Mouse (Mus musculus): ENCODE data around the gene Arhgap31.

The Arhgap31 gene

DNA sequence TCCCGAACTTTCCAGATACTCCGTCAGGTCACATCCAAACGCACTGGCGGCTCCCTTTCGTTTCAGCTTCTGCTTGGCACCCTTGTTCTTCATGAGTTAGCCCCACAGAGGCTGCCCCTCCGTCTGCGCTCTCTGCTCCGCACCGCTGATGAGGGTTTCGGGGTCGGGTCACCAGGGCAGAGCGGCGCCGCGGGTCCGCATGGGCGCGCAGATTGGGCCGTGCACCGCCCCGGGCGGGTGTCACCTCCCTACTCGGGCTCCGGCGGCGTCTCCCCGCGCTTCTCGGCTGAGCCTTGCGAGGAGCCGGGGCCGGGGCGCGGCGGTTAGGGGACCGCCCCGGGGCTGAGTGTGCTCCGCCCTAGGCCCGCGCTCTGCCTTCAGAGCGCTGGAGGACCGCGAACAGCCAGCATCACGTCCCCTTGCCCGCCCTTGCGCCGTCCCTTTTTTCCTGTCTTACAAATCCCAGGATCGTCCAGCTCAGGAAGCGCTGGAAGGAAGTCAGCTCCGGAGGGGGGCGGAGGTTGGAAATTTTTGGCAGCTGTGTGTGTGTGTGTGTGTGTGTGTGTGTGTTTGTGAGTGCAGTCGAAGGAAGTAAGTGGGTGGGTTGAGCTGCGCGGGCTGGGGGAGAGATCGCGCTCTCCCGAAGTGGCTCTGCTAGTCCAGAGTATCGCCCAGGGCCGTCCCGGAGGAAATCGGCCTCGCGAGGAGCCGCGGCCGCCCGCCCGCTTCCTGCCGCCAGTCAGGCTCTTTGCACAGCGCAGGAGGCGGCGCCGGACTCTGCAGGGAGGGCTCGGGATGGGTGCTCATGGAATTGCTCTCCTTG lies at the start of gene Arhgap31:
Gene Arhgap31, minus strand, starts transcription at position 694 of the 823 bp plus-strand sequence.
- peak; percentile 5 for DNase-seq (ENCODE audit: low spot score)

DNA sequence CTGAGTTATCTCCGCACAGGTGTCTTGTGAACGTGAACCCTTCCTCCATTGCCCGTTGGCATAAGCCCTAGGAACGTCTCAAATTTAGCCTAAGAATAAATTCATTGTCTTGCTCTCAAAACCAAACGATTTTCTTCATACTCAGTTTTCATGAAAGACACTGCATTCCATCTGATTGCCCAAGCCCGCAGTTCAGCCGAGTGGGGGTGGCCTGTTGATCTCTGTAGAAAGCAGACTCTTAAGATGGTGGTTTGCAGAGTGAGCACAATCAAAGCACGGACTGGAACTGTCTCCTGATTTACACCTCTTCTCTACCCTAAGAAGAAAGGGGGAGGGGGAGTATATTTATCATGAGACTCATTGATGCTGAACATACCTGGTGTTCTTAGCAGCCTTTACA lies 49.3 kb upstream of the Arhgap31 start:
- DNase-seq (ENCODE audit: low spot score) = no peak

DNA sequence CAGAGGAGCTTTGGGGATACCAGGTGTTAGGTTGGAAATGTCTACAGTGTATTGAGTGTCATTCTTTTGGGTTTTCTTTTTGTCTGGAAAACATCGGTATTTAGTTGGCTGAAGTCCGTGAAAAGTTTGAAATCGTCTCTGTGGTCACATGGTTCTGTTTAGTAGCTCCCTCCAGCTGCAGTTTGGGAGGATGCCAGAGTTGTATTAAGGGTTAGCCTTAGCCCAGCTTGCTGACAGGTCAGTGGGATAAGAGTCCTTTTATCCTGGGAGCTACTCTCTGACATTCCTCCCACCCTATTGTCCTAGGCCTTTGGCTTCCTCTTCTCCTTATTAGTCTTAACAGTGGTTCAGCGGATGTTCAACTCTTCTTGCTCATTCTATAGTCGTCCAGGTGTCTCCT lies 48.9 kb upstream of the Arhgap31 start:
- DNase-seq (ENCODE audit: low spot score) = no peak

DNA sequence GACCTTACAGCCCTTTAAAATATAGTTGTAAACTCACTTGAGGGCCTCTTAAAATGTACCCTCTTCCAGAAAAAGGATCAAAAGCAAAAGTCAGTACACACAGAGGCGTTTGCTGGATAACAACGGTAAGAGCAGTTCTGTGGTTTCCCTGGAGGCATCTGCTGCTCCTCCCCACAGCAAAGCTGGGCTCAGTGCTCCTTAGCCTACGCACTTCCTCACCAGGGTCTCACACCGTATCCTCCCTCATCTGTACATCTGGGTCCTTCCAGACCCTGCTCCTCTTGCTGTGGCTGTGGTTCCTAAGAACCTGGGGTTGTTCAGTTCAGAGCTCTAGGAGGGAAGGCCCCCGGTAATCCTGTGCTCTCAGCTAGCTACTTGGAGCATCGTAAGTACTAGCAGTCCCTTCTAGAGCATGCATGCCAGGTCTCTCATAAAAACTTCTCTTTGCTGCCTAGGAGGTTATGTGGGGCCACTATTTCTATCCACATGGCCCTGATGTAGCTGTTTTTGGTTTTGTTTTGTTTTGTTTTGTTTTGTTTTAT lies 47.8 kb upstream of the Arhgap31 start:
- no peak for DNase-seq (ENCODE audit: low spot score)

DNA sequence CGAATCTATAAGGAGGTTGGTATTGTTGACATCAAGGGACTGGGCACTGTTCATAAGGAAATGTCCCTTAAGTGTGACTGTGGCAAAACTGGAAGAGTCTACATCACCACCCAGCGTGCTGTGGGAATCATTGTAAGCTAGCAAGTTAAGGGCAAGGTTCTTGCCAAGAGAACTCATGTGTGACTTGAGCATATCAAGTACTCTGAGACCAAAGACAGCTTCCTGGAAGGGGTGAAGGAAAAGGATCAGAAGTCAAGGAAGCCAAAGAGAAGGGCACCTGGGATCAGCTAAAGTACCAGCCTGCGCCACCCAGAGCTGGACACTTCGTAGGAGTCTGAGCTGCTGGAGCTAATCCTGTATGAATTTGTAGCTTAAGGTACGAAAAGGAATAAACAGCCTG lies 47.2 kb upstream of the Arhgap31 start:
- no peak for DNase-seq (ENCODE audit: low spot score)

DNA sequence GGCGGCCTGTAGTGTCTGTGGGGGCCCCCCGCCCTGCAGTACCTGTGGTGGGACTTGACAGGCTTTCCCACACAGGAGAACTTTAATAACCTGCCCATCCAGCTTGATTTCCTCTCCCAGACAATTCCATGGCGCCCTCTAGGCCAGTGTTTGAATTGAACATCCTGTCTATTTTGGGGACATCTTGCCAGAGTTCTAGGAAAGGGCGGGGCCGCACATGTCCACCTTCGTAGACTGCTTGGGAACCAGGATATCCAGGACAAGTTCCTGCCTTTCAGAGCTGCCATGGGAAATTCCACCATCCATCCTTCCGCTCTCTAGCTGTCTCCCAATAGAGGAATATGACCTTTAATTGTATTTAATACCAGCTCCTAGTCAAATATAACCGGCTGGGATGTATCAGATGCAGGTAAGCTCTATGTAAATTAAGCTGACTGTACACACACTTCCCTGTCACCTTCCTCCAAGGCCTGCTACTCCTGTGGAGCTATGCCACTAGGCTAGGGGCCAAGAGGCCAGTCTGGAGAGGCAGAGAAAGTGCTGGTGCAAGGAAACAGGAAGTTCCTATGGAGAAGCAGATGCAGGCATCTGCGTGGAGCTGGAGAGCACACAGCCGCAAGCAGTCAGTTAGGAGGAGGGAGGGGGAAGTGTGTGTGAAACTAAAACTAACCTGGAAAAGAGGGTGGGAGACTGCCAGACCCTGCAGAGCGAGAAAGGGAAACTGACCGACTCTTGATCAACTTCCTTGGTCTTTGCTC lies 45.2 kb upstream of the Arhgap31 start:
- no peak for DNase-seq (ENCODE audit: low spot score)

DNA sequence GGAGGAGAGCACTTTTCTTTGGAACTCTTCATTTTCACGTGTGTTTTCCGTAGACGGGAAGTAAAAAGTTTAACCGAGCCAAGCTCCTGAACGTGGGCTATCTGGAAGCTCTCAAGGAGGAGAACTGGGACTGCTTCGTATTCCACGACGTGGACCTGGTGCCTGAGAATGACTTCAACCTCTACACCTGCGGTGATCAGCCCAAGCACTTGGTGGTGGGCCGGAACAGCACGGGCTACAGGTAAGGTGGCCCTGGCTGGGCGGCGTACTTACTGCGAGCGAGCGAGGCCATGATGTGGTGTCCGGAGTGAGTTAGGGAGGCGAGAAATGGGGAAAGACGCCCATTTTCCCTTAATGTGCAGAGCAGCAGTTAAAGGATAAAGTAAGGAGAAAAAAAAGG lies 44.6 kb upstream of the Arhgap31 start:
- no peak for DNase-seq (ENCODE audit: low spot score)

DNA sequence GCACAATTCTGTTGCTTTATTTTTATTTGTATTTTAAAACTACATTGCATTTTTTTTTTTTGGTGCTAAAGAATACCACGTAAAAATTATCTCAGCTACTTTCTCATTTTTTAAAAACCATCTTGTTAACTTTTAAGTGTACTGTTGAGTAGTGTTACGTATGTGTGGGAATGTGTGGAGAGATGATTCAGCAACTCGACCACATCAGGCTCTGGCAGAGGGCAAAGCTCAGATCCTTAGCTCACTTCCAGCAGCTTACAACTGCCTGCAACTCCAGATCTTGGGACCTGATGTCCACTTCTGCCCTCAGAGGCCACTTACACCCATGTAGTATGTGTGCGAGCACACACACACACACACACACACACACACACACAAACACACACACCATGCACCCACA lies 43.5 kb upstream of the Arhgap31 start:
- no peak for DNase-seq (ENCODE audit: low spot score)

DNA sequence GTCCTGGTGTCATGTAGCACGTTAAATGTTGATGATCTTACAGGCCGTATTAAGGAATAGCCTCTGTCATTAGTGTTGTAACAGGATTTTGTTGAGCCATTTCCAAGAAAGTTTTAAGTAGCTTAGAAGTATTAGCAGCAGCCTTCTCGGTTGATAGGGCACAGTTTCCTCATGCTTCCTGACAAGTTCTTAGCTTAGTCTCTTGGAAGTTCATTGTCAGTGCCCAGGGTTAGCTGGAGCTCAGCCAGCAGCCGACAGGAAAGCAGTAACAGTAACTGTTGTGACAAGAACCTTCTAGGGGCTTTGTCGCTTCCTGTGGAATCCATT lies 43.1 kb upstream of the Arhgap31 start:
- no peak for DNase-seq (ENCODE audit: low spot score)

DNA sequence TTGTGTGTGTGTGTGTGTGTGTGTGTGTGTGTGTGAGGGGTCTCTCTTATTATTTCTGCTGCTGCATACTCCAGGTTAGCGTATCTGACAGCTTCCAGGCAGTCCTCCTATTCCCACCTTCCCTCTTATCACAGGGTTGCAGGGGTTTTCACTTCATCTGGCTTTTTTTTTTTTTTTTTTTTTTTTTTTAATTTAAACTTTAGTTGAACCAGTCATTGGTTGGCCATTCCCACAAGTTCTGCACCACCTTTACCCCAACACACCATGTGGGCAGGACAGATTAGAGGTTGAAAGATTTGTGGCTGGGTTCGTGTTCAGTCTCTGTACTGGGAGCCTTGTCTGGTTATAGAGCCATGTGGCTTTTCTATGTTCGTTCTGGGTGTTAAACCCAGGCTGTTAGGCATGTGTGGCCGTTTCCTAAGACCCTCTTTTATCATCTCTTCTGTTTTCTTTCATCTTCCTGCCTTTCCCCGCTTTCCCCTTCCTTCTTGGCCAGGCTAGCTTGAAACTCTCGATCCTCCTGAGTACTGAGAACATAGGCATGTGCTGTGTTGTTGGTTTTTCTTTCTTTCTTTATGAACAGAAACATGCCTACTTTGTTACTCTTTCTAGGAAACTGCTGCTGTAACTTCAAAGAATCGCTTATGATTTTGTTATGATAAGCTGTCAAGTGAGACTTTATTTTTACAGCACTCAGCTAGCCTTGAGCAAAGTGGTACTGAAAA lies 42.5 kb upstream of the Arhgap31 start:
- no peak for DNase-seq (ENCODE audit: low spot score)

DNA sequence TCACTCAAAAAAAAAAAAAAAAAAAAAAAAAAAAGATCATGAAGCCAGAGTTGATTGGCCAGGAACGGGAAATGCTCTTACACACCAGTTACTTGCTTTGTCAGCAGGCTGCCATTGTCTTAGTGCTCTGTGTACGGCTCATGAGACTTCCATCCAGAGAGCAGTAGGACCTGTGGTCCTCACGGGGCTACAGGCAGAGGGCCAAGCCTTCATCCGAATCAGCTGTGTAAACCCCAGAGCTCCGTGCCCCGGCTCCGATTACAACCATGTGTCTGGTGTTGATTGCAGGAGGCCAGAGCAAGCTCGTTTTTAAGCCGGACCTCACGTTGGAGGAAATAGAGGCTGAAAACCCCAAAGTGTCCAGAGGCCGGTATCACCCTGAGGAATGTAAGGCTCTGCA lies 40.6 kb upstream of the Arhgap31 start:
- DNase-seq (ENCODE audit: low spot score) = no peak

DNA sequence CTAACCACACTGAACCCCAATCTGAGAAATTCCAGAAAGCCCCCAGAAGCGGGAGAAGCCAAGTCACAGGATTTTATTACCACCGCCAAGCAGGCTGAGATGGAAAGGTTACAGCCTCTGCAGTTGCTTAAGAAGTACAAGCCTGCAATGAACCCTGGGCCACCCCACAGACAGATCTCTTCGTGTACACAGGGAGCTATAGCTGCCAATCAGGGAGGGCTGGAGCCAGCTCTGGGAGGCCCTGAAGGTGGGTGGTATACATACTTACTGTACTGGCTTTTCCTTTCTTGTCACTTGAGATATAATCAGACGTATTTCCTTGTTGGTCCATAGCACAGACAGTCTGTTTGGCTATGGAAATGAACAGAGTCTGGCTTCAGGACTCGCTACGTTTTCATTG lies 37.7 kb upstream of the Arhgap31 start:
- no peak for DNase-seq (ENCODE audit: low spot score)

DNA sequence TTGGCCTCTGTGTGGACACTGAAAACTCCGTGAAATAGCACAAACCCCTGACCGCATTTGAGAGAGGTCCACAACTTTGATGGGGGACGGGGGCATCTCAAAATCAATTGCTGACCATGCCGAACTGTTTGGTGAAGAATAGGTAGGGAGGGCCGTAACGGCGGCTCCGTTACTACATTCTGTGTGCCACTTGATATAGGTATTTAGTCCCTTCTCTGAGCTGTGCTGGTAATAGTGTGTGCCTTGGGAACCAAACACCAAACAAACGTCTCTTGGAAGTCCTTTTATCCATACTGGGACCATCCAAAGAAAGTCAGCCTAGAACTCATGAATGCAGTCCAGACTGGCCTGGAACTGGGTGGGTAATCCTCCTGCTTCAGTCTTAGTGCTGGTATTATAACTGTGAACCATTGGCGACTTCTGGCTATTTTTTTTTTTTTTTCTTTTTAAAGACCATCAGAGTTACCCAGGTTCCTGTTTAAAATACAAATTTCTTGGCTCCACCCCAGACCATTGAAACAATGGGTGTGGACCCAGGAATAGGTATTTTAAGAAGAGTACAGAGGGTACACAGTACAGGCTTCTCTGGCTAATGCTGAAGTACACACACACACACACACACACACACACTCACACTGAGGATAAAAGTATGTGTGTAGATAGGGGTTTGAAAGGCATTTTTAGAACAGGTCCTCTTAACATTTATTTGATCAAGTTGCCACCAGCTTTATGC lies 31.0 kb upstream of the Arhgap31 start:
- no peak for DNase-seq (ENCODE audit: low spot score)

DNA sequence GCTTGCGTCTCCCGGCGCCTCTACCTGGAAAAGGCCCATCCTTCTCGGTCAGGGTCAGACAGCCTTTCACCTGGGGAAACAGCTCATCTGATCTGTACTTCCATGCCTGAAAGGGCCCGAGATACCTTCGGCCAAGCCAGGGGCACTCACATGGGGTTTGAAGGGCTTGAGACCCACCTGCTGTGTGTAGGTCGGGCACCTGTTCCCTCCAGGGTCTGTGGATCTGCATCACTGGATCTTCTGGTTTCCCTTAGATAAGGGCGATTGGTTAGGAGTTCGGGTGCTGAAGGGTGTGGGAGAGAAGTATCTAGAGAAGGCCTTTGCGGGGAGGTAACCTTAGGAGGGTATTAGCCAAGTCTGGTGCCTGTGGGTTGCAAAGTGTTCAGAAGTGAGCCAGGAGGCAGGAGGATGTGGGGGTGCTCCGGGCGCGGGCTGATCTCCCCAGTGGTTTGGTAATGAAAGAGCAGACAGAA lies 29.6 kb upstream of the Arhgap31 start:
- DNase-seq (ENCODE audit: low spot score) = no peak

DNA sequence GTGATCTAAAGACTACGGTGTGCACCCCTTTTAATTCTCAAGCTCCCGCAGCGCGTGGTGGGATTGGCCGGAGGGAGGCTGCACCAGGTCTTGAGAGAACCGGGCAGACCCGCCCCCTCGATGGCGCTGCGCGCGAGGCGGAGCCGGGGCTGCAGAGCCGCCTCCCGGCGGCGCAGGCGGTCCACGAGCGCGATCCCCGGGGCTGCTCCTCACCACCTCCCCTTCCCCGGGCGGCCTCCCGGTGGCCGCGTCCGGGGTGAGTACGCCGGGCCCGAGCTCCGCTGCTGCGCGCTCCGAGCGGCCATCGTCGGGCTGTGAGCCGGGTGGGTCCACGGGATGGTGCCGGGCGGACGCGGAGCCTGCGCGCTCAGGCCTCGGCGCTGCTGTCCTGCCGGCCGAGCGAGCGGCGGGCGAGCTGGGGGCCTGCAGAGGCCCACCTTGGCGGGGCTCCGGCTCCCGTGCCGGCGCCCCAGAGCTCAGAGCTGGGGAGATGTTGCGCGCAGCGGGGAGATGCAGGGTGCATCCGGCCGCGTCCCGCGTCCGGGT lies 29.1 kb upstream of the Arhgap31 start, which contains the start of gene B4galt4:
Gene B4galt4, plus strand, starts transcription at position 152 of the 546 bp plus-strand sequence.
- DNase-seq (ENCODE audit: low spot score) = no peak

DNA sequence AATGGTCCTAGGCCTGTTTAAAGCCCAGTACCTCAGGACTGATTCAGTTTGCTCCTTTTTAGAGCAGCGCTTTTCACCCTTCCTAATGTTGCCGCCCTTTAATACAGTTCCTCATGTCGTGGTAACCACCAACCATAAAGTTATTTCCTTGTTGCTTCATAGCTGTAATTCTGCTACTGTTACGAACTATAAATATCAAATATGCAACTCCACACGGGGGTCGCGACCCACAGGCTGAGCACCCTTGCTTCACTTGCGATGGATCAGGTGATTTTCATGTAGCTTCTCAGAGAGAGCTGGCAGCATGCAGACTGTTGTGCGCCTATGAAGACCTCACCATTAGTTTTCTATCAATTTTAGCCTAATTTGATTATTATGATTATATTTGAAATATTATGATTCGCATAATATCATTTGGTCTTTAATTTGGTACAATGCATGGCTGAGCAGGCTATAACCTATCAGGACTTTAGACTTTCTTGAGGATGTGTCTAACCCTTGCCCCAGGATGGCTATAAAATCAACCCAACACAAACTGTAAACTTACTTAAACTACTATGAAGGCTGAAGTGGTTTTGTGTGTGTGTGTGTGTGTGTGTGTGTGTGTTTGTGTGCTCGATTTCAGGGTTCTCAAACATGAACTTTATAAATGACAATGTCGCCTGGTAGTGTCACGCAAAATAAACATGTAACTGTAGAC lies 28.3 kb upstream of the Arhgap31 start:
- no peak for DNase-seq (ENCODE audit: low spot score)

DNA sequence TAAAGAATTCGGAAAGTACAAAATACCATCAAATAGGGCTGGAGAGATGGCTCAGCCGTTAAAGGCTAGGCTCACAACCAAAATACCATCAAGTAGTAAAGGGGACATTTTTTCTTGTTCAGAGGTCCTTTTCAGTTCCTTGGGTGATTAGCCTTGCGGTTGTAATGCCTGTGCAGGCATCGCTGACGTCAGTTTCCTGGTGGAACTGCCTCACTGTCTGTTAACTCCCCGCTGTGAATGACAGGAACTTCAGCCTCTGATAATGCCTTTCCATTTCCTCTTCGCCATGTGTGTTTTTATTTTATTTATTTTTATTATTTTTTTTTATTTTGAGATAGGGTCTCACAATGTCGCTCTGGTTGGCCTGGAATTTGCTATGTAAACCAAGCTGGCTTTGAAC lies 17.8 kb upstream of the Arhgap31 start:
- DNase-seq (ENCODE audit: low spot score) = no peak

DNA sequence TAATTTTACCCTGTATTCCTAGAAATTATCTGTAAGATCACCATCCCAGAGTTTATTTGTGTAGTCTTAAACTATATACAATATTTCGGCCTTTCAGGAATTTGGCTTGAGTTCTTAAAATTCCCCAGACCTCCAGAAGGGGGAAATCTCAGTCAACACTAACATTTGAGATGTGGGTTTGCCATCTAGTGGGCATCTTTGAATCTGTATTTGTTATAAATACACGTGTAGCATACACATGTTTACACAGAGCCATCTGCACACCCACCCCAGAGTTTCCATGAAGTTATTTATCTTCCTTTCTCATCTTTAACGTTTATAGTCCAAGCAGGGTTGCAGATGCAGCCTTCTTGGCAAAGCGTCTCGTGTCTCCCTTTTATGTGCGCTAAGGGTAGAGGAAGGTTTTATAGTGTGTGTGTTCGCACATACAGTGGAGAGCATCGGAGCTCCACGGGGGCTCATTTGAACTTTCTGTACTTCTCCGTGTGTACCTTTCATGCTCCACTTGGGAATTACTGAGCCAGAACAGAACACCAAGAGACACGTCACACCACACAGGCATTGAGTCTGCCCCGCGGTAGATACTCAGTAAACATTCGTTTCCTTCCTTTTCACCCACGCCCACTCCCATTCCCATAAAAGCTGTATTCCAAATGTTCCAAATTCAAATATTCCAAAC lies 16.7 kb upstream of the Arhgap31 start:
- no peak for DNase-seq (ENCODE audit: low spot score)

DNA sequence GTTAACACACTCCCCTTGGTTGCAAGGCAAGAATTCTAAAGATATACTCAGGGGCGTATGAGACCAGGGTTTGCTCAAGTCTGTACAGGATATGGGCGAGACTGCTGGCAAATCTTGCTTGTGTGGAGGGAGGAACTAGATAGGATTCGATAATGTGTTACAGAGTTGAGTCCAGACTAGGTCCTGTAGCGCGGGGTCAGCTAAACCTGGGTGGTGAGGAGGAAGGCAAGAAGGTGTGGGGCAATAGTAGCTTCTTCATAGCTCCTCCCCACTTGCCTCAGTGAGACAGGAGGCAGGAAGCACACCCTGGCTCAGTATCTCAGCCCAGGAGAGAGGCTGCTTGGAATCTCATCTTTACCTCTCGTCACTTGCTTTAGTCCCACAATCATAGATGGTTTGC lies 16.1 kb upstream of the Arhgap31 start:
- DNase-seq (ENCODE audit: low spot score) = no peak

DNA sequence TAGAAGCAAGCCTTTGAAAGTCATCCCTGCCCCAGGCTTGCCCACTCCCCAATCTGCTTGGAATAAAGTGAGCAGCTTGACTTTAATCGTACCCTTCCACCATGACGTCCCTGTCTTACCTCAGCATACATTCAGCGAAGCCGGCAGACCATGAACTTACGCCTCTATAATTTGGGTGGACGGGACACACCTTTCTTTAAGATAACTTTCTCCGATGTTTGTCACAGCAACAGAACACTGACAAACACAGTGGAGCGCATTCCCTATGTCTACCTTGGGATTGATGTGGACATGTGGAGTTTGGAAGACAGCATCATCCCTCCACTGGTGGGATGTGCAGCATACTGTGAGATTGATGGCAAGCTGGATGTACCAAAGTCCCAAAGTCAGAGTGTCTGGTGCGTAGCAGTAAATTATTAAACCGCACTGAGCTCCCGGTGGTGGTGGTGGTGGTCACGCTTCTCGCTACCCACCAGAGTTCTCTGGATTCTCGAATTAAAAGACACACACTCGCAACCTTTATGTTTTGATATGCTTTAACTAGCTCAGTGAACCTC lies 15.6 kb upstream of the Arhgap31 start:
- no peak for DNase-seq (ENCODE audit: low spot score)
